Mouse (Mus musculus) forebrain, embryonic 12.5 days (tissue): ENCODE measurements around the gene Tada3. TPM values are rescaled to one million over a fixed set of nuclear protein-coding genes. Genes with fewer than 3 reads are reported as not detected.
A peak's percentile ranks its signal among the peaks of the same experiment; 100 is the strongest.

Experiments used
- ATAC-seq: fragments of 200-750 bp; cut with Nextera tagmentation; 2 replicates; pipeline ENCODE4 v1.8.0; 2017; ENCODE audit warnings: moderate TSS enrichment; ENCODE audit not compliant: low FRiP score
- H3K27ac ChIP-seq: fragments of 300-500 bp; sonication (generic); 2 replicates; pipeline ENCODE4 v1.5.1; 2016; ENCODE audit warnings: mild to moderate bottlenecking
- H3K27me3 ChIP-seq: fragments of 300-500 bp; sonication (generic); 2 replicates; pipeline ENCODE4 v1.6.1; 2016; ENCODE audit warnings: mild to moderate bottlenecking
- H3K36me3 ChIP-seq: fragments of 300-500 bp; sonication (generic); replicated peaks from 2 replicates; pipeline ENCODE4 v1.6.1; 2016; ENCODE audit warnings: mild to moderate bottlenecking
- H3K4me1 ChIP-seq: fragments of 300-500 bp; sonication (generic); 2 replicates; pipeline ENCODE4 v1.6.1; 2016
- H3K4me2 ChIP-seq: fragments of 300-500 bp; sonication (generic); 2 replicates; pipeline ENCODE4 v1.6.1; 2016; ENCODE audit warnings: mild to moderate bottlenecking, moderate library complexity
- H3K4me3 ChIP-seq: fragments of 300-500 bp; sonication (generic); replicated peaks from 2 replicates; pipeline ENCODE4 v1.5.1; 2016; ENCODE audit warnings: mild to moderate bottlenecking
- H3K9ac ChIP-seq: fragments of 300-500 bp; sonication (generic); 2 replicates; pipeline ENCODE4 v1.6.1; 2016; ENCODE audit warnings: mild to moderate bottlenecking
- H3K9me3 ChIP-seq: fragments of 300-500 bp; sonication (generic); 2 replicates; pipeline ENCODE4 v1.6.1; 2016
- WGBS: fragments of 180-500 bp; shearing (Covaris S2); methylation state at CpG from one replicate; pipeline ENCODE4 v1.1.7; 2016; 5-methylcytosine and 5-hydroxymethylcytosine counted together
- polyA plus RNA-seq: library from polyadenylated mRNA; unstranded; fragments of >200 nt; fragmentation: Nextera tagmentation; extraction: Ambion mirVana; gene quantifications from 2 replicates; pipeline ENCODE4 v1.2.1, GENCODE M21; 2016

Tada3 gene
- polyA plus RNA-seq, result 67.6 and 70.7 TPM in 2 replicates

GRCm38 (mm10) chr6:113377496-113378385, at the start of gene Tada3, which contains the start of gene Arpc4:
Gene Tada3 (minus strand): TSS chr6:113377883.
Gene Arpc4 (plus strand): TSS chr6:113378115.
- H3K36me3 ChIP-seq, result peaks cover 52% of the 10 kb centered on the region
- peaks cover 19% of the 10 kb centered on the region for H3K4me1 ChIP-seq
- H3K9me3 ChIP-seq, result no peaks in the 10 kb centered on the region
- peak within 1 kb of the TSS; percentile 88 for H3K4me2 ChIP-seq
- ATAC-seq, result peak; percentile 95
- no peaks in the 10 kb centered on the region for H3K27me3 ChIP-seq
- peak within 1 kb of the TSS; percentile 78 for H3K4me3 ChIP-seq
- H3K27ac ChIP-seq, result peak within 1 kb of the TSS; percentile 94
- H3K9ac ChIP-seq, result peak within 1 kb of the TSS; percentile 91
- WGBS, result under 1% methylated on average over 60 of the region's 61 CpGs

- Histone ChIP-seq H3K4me1 (no peaks in the 10 kb centered on the region), H3K9ac (no peak overlapping the region), H3K27me3 (no peaks in the 10 kb centered on the region), H3K36me3 (no peaks in the 10 kb centered on the region), H3K4me3 (no peak overlapping the region), H3K9me3 (peaks cover 6% of the 10 kb centered on the region; the same call in 1 of the 2 replicates), H3K4me2 (no peak overlapping the region), H3K27ac (no peak overlapping the region)
- WGBS, result 63% methylated on average over 3 of the region's 3 CpGs
- ATAC-seq, result no peak
Observed at GRCm38 (mm10) chr6:113427397-113427796, 49.7 kb upstream of the Tada3 start.

GRCm38 (mm10) chr6:113426696-113427095, 49.0 kb upstream of the Tada3 start:
- WGBS, result 89% methylated on average over 4 of the region's 4 CpGs

GRCm38 (mm10) chr6:113424187-113424586, 46.5 kb upstream of the Tada3 start:
- no peak overlapping the region for H3K27ac ChIP-seq
- H3K4me3 ChIP-seq, result no peak overlapping the region
- 87% methylated on average over 7 of the region's 7 CpGs for WGBS
- peaks cover 6% of the 10 kb centered on the region; the same call in 1 of the 2 replicates for H3K9me3 ChIP-seq
- H3K4me2 ChIP-seq, result no peak overlapping the region
- H3K9ac ChIP-seq, result no peak overlapping the region
- H3K36me3 ChIP-seq, result no peaks in the 10 kb centered on the region
- peaks cover 4% of the 10 kb centered on the region for H3K4me1 ChIP-seq
- ATAC-seq, result no peak
- no peaks in the 10 kb centered on the region for H3K27me3 ChIP-seq

More at GRCm38 (mm10) chr6:113426696-113427095, 49.0 kb upstream of the Tada3 start:
- no peak overlapping the region for H3K4me3 ChIP-seq
- no peaks in the 10 kb centered on the region for H3K27me3 ChIP-seq
- H3K36me3 ChIP-seq, result no peaks in the 10 kb centered on the region
- no peak overlapping the region for H3K27ac ChIP-seq
- no peak for ATAC-seq
- no peaks in the 10 kb centered on the region for H3K4me1 ChIP-seq
- no peak overlapping the region for H3K4me2 ChIP-seq
- H3K9ac ChIP-seq, result no peak overlapping the region
- peaks cover 6% of the 10 kb centered on the region; the same call in 1 of the 2 replicates for H3K9me3 ChIP-seq

GRCm38 (mm10) chr6:113423000-113423399, 45.3 kb upstream of the Tada3 start:
- WGBS, result 79% methylated on average over 4 of the region's 4 CpGs
- Histone ChIP-seq H3K4me1 (peaks cover 12% of the 10 kb centered on the region), H3K4me2 (no peak overlapping the region), H3K36me3 (no peaks in the 10 kb centered on the region), H3K9me3 (peaks cover 6% of the 10 kb centered on the region; the same call in 1 of the 2 replicates), H3K27me3 (no peaks in the 10 kb centered on the region), H3K27ac (no peak overlapping the region), H3K9ac (no peak overlapping the region), H3K4me3 (no peak overlapping the region)
- no peak for ATAC-seq

- peak within 1 kb of the TSS; percentile 77 for H3K9ac ChIP-seq
- under 1% methylated on average over 25 of the region's 25 CpGs for WGBS
- peak within 1 kb of the TSS; percentile 65 for H3K4me3 ChIP-seq
- H3K27ac ChIP-seq, result no peak within 1 kb of the TSS
- peaks cover 25% of the 10 kb centered on the region for H3K36me3 ChIP-seq
- peak; percentile 99 for ATAC-seq
- H3K27me3 ChIP-seq, result no peaks in the 10 kb centered on the region
- peaks cover 17% of the 10 kb centered on the region for H3K4me1 ChIP-seq
- H3K9me3 ChIP-seq, result no peaks in the 10 kb centered on the region
- peak within 1 kb of the TSS; percentile 92 for H3K4me2 ChIP-seq
Observed at GRCm38 (mm10) chr6:113419199-113419587, 41.5 kb upstream of the Tada3 start, which contains the start of gene Rpusd3. Gene Rpusd3 (minus strand): TSS chr6:113419340.

GRCm38 (mm10) chr6:113418441-113419198, 40.9 kb upstream of the Tada3 start:
- Histone ChIP-seq H3K27me3 (no peaks in the 10 kb centered on the region), H3K4me2 (peak overlapping the region; percentile 92), H3K27ac (no peak overlapping the region), H3K4me1 (peaks cover 17% of the 10 kb centered on the region), H3K36me3 (peaks cover 28% of the 10 kb centered on the region), H3K4me3 (peak overlapping the region; percentile 65), H3K9ac (peak overlapping the region; percentile 77), H3K9me3 (no peaks in the 10 kb centered on the region)
- 17% methylated on average over 16 of the region's 16 CpGs for WGBS
- ATAC-seq, result peak; percentile 60

- no peak overlapping the region for H3K27ac ChIP-seq
- ATAC-seq, result no peak
Observed at GRCm38 (mm10) chr6:113416416-113416815, 38.7 kb upstream of the Tada3 start.

GRCm38 (mm10) chr6:113410001-113410400, 32.3 kb upstream of the Tada3 start:
- Histone ChIP-seq H3K9ac (no peak overlapping the region), H3K4me3 (no peak overlapping the region), H3K9me3 (no peaks in the 10 kb centered on the region), H3K27me3 (no peaks in the 10 kb centered on the region), H3K36me3 (peaks cover 23% of the 10 kb centered on the region), H3K27ac (no peak overlapping the region), H3K4me2 (no peak overlapping the region), H3K4me1 (no peaks in the 10 kb centered on the region)
- ATAC-seq, result no peak
- WGBS, result 79% methylated on average over 1 of the region's 1 CpGs

More at GRCm38 (mm10) chr6:113416416-113416815, 38.7 kb upstream of the Tada3 start:
- Histone ChIP-seq H3K9me3 (no peaks in the 10 kb centered on the region), H3K27me3 (no peaks in the 10 kb centered on the region), H3K9ac (no peak overlapping the region), H3K4me1 (peaks cover 17% of the 10 kb centered on the region), H3K4me3 (no peak overlapping the region), H3K4me2 (no peak overlapping the region), H3K36me3 (peaks cover 28% of the 10 kb centered on the region)
- WGBS, result 95% methylated on average over 5 of the region's 5 CpGs

GRCm38 (mm10) chr6:113406683-113407082, 29.0 kb upstream of the Tada3 start:
- Histone ChIP-seq H3K27ac (no peak overlapping the region), H3K9me3 (no peaks in the 10 kb centered on the region), H3K9ac (no peak overlapping the region), H3K4me1 (no peaks in the 10 kb centered on the region), H3K27me3 (no peaks in the 10 kb centered on the region), H3K4me3 (no peak overlapping the region), H3K36me3 (peaks cover 13% of the 10 kb centered on the region), H3K4me2 (no peak overlapping the region)
- ATAC-seq, result no peak
- 81% methylated on average over 9 of the region's 9 CpGs for WGBS

- Histone ChIP-seq H3K4me2 (no peak overlapping the region), H3K27ac (no peak overlapping the region), H3K9me3 (no peaks in the 10 kb centered on the region), H3K9ac (no peak overlapping the region), H3K4me3 (no peak overlapping the region), H3K27me3 (no peaks in the 10 kb centered on the region), H3K4me1 (no peaks in the 10 kb centered on the region), H3K36me3 (peaks cover 13% of the 10 kb centered on the region)
- 89% methylated on average over 6 of the region's 6 CpGs for WGBS
- ATAC-seq, result no peak
Observed at GRCm38 (mm10) chr6:113405483-113405882, 27.8 kb upstream of the Tada3 start.
